Comparison of ENCODE assay signal across 33 mouse cellular contexts in the genomic region with DNA sequence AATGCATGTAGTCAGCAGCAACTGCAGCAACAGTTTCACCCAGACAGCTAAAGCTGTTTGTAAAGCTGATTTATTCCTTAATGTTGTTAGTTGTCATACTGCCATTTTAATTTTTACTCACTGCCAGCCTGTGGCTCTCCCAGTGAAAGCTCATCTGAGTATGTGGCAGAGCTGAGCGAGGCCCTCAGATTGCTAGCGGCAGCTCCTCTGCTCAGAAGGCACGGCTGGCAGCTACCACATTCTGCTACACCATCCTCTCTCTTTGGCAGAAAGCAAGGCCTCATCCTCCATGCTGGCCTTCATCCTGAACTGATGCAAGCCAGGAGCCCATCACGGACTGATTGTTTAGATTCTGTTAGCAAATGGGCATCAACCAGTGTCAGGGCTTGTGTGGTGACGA.
DNase-seq lines count a peak whose midpoint lies in the region; ATAC-seq and TF ChIP-seq lines count a peak whose summit lies in the region.
"Had no signal": no experiment of that assay in that cellular context is flagged by ENCODE, and none has a peak within 500 bp of the region (broad histone marks: within the 10 kb centered on the region; RNA-seq: fewer than 3 reads in every experiment).

No protein-coding gene starts in this region.

- H3K36me3 ChIP-seq in forebrain, embryonic 15.5 days = no peaks in the 10 kb centered on the region
- no peaks in the 10 kb centered on the region for H3K36me3 ChIP-seq in forebrain, embryonic 11.5 days (ENCODE audit: control insufficient read depth, insufficient read depth, low read length)
- no peaks in the 10 kb centered on the region for H3K36me3 ChIP-seq in forebrain, postnatal 0 days (ENCODE audit: insufficient read depth)
- H3K36me3 ChIP-seq: embryonic facial prominence, embryonic 10.5 days; embryonic facial prominence, embryonic 15.5 days; heart, embryonic 12.5 days; hindbrain, embryonic 13.5 days; liver, embryonic 12.5 days; midbrain, embryonic 12.5 days; neural tube, embryonic 13.5 days had no signal

- DNase-seq in forebrain, embryonic 11.5 days (ENCODE audit: low spot score) = no peak
- peak; percentile 20 to 22 for DNase-seq in right cerebral cortex, postnatal 10 days (ENCODE audit: low spot score in 2 of 2)
- no peak for DNase-seq in right cerebral cortex, adult 18-20 months
- DNase-seq in forebrain, postnatal 0 days = peak; percentile 56
- no peak for DNase-seq in kidney, postnatal 14 days
- DNase-seq in T-cell, adult 2 months (ENCODE audit: low spot score) = no peak
- DNase-seq: adrenal gland, adult 2 months; adrenal gland, postnatal 36 days; B cell, adult 2 months; cerebellum, adult 11 months; cerebellum, postnatal 25 days; heart, adult 2 months; heart, postnatal 4 days; kidney, adult 8-10 months; kidney, postnatal 10 days; left cerebral cortex, postnatal 4 days; liver, postnatal 0 days; lung, postnatal 36 days; spleen, adult 18-20 months; thymus, adult 18-20 months; thymus, postnatal 25 days had no signal

- no peak for TF ChIP-seq CTCF in forebrain, postnatal 0 days (IDR thresholded peaks at IDR 0.05; ENCODE audit: low read depth)

- peak; percentile 71 for ATAC-seq in forebrain, embryonic 15.5 days (replicated peaks)
- ATAC-seq in forebrain, embryonic 11.5 days (replicated peaks; ENCODE audit: low FRiP score) = no peak
- peak; percentile 96 for ATAC-seq in forebrain, postnatal 0 days
- ATAC-seq: activated CD4-positive, CD25-positive, alpha-beta regulatory T cell, adult 4 months; intestine, embryonic 16.5 days; liver, embryonic 12.5 days; liver, postnatal 0 days had no signal

- WGBS in forebrain, embryonic 15.5 days = 61% methylated on average over 5 of the region's 5 CpGs
- WGBS in forebrain, embryonic 11.5 days = 84% methylated on average over 5 of the region's 5 CpGs
- WGBS in forebrain, postnatal 0 days = 72% methylated on average over 5 of the region's 5 CpGs

- H3K27me3 ChIP-seq in forebrain, embryonic 15.5 days = no peaks in the 10 kb centered on the region
- H3K27me3 ChIP-seq in forebrain, embryonic 11.5 days (ENCODE audit: control insufficient read depth, insufficient read depth, low read length) = peaks cover 2% of the 10 kb centered on the region; the same call in 1 of the 2 replicates
- no peaks in the 10 kb centered on the region for H3K27me3 ChIP-seq in forebrain, postnatal 0 days (ENCODE audit: insufficient read depth, low read length)
- H3K27me3 ChIP-seq: embryonic facial prominence, embryonic 15.5 days; heart, embryonic 12.5 days; liver, embryonic 12.5 days had no signal

- H3K4me1 ChIP-seq in forebrain, embryonic 15.5 days = no peaks in the 10 kb centered on the region
- no peaks in the 10 kb centered on the region for H3K4me1 ChIP-seq in forebrain, embryonic 11.5 days (replicated peaks; ENCODE audit: control insufficient read depth, insufficient read depth, low read length)
- H3K4me1 ChIP-seq in forebrain, postnatal 0 days (ENCODE audit: insufficient read depth) = no peaks in the 10 kb centered on the region
- H3K4me1 ChIP-seq: embryonic facial prominence, embryonic 10.5 days; embryonic facial prominence, embryonic 15.5 days; heart, embryonic 12.5 days; hindbrain, embryonic 13.5 days; liver, embryonic 12.5 days; midbrain, embryonic 12.5 days; neural tube, embryonic 13.5 days had no signal

- 0 out of 2 replicates have a peak overlapping the region, but pooled peaks have one; percentile 26 for H3K27ac ChIP-seq in forebrain, embryonic 15.5 days (replicated peaks)
- no peak overlapping the region for H3K27ac ChIP-seq in forebrain, embryonic 11.5 days (ENCODE audit: low read depth, low read length)
- H3K27ac ChIP-seq in forebrain, postnatal 0 days (ENCODE audit: low read depth, low read length) = no peak overlapping the region
- H3K27ac ChIP-seq: embryonic facial prominence, embryonic 10.5 days; embryonic facial prominence, embryonic 15.5 days; heart, adult 2 months; hindbrain, embryonic 13.5 days; liver, embryonic 12.5 days; midbrain, embryonic 12.5 days; neural tube, embryonic 13.5 days; stomach, postnatal 0 days had no signal

- no peaks in the 10 kb centered on the region for H3K9me3 ChIP-seq in forebrain, embryonic 15.5 days
- H3K9me3 ChIP-seq in forebrain, embryonic 11.5 days (ENCODE audit: control insufficient read depth, low read length) = no peaks in the 10 kb centered on the region
- no peaks in the 10 kb centered on the region for H3K9me3 ChIP-seq in forebrain, postnatal 0 days (ENCODE audit: low read length)
- H3K9me3 ChIP-seq: embryonic facial prominence, embryonic 10.5 days; embryonic facial prominence, embryonic 15.5 days; heart, embryonic 12.5 days; hindbrain, embryonic 13.5 days; liver, embryonic 12.5 days; midbrain, embryonic 12.5 days; neural tube, embryonic 13.5 days had no signal

- no peak overlapping the region for H3K4me2 ChIP-seq in forebrain, embryonic 15.5 days (replicated peaks)
- no peak overlapping the region for H3K4me2 ChIP-seq in forebrain, embryonic 11.5 days (ENCODE audit: low read depth, low read length, severe bottlenecking)
- H3K4me2 ChIP-seq in forebrain, postnatal 0 days (ENCODE audit: low read depth) = no peak overlapping the region
- H3K4me2 ChIP-seq: embryonic facial prominence, embryonic 15.5 days; heart, embryonic 12.5 days; hindbrain, embryonic 13.5 days; liver, embryonic 12.5 days; midbrain, embryonic 12.5 days; neural tube, embryonic 13.5 days had no signal

- no peak overlapping the region for H3K9ac ChIP-seq in forebrain, embryonic 15.5 days (replicated peaks)
- H3K9ac ChIP-seq in forebrain, embryonic 11.5 days (ENCODE audit: low read length) = no peak overlapping the region
- H3K9ac ChIP-seq in forebrain, postnatal 0 days = no peak overlapping the region
- H3K9ac ChIP-seq: embryonic facial prominence, embryonic 15.5 days; heart, embryonic 12.5 days; hindbrain, embryonic 13.5 days; liver, embryonic 12.5 days; liver, postnatal 0 days; midbrain, embryonic 12.5 days; neural tube, embryonic 13.5 days had no signal

- no peak overlapping the region for H3K4me3 ChIP-seq in forebrain, embryonic 15.5 days
- no peak overlapping the region for H3K4me3 ChIP-seq in forebrain, embryonic 11.5 days (ENCODE audit: low read depth, low read length)
- no peak overlapping the region for H3K4me3 ChIP-seq in forebrain, postnatal 0 days (ENCODE audit: low read depth, low read length)
- H3K4me3 ChIP-seq: embryonic facial prominence, embryonic 10.5 days; embryonic facial prominence, embryonic 15.5 days; heart, adult 2 months; heart, embryonic 12.5 days; hindbrain, embryonic 13.5 days; liver, embryonic 12.5 days; midbrain, embryonic 12.5 days; myocyte; neural tube, embryonic 13.5 days had no signal

Comparison
In these comparisons a context has a peak if more than half of its experiments do, and no peak if none do; other contexts are left out.
1. DNase-seq: peak in right cerebral cortex, postnatal 10 days (2 of 2) and forebrain, postnatal 0 days (single experiment); none in forebrain, embryonic 11.5 days (single experiment), right cerebral cortex, adult 18-20 months (single experiment), kidney, postnatal 14 days (single experiment) and T-cell, adult 2 months (single experiment).